Mouse (Mus musculus): ENCODE measurements around the gene Ccdc91.
A peak's percentile ranks its signal among the peaks of the same experiment; 100 is the strongest.

Gene Ccdc91

DNA sequence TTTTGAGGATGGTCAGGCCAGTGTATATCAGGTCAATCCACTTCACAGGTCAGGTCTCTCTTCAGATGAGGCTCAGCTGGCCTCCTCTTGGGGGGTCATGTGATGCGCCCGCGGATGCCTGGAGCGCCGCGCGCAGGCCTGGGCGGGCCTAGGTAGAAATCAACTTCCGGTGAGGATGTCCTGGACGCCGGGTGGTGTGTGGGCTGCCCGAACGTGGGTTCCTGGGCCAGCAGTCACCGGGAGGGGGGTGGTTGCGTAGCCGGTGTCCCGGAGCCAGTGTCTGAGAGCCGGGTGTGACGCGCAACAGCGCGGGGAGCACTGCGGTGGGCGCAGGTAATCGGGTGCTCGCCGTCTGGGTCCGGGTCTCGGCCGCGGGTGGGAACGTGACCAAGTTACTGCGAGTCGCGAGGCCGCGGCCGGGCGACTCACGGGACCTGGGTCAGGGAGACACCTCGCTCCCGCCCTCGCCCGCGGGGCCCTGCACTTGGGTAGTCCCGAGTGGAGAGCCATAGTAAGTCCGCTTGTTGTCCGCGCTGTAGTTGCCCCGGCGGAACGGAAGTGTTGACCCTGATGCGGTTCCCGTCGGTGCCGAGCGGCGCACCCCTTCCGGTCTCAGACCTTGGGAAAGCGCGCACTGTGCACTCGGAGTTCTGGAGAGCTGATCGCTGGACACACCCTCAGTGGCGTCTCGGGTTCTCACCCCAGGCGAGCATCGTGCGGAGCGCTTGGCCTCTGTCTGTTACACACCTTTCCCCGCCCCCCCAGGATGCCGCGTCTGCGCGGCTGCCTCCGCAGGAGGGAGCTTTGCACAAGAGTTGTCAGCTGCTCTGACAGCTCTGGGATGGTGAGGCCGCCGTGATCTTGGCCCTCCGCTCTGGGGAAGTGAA lies at the start of gene Ccdc91:
Gene Ccdc91 (plus strand): TSS at position 102 of the 887 bp plus-strand sequence.
- peak; percentile 95 for DNase-seq (ENCODE audit: low spot score)

DNA sequence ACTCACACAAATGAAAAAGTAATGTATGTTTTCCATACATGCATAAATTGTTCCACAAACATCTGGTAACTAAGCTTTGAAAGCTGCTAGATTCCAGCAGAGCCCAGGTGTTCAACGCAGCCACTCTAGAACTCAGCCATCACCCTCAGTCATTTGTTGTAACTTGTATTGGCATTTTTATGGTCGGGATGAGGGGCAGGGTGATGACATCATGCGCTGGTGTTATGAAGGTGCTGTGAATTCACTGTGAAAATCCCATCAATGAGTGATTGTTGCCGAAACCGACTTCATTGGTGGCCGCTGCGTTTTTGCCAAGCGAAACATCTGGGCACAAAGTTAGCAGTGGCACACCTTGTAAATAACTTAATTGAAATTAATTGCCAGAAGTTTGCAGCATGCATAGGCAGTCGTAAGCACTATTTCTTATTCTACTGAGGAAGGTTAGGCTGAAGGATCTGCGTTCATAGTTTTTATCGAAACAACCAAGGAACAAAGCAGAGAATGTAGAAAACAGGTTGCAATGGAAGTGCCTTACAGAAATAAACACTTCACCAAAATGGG lies 48.6 kb upstream of the Ccdc91 start:
- DNase-seq (ENCODE audit: low spot score) = no peak

DNA sequence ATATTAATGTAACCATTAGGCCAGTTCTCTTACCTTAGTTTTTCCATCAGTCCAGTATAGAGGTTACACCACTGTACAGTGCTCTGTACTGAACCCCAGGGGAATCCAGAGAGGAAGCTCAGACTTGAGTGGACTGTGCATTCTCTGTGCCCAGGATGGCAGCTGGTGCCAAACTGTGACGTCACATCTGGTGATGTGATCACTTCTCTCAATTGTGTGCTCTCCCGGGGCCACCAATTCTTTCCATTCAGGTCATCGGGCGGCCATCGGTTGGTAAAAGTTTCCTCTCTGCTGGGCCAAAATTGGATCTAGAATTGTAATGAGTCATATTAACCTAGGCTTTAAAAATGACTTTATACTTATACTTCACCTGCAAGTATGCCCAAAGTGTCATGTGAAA lies 19.9 kb upstream of the Ccdc91 start:
- DNase-seq (ENCODE audit: low spot score) = no peak

DNA sequence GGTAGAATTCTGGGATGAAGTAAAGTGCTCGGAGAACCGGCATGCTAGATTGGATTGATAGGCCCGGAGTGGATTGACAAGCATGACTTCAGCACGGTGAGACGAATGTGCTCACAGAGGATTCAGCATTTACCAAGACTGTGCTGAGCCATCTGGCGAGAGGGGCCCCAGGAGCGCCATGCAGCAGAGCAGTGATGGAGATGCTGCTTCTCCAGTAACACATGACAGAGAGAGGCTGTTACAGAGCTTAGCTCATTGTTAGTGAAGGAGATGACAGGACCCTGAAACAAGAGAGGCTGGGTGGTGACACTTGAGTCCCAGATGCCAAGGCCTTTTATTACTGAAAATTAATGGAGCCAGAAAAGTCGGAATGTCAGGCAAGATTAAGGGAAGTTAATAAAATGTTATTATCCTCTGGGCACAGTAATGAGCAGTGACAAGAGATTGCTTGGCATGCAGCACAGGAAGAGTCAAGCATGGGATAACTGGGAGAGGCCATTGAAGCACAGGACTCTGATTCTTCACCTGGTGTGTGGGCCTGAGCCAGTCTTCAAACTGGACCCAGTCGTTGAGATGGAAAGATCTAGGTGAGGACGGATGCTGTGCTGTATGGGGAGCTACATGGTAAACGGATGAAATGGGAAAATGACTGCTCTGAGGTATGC lies 16.9 kb upstream of the Ccdc91 start:
- DNase-seq (ENCODE audit: low spot score) = no peak

DNA sequence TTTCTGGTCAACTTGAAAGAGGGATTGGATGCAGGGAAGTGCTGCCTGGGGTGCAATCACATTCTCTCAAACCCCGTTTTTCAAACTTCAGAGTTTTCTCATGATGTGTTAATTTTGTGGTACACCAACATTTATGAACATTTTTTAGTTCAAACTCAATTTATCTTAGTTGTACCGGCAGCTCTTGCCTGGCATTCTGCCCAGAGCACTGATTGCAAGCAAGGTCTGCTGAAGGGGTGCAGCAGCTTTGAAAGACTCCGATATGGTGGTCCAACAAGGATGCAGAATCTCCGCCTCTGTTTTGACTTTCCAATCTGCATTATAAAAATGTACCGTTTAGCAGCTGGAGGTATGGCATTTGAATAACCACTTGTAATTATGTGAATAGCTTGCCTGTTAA lies 5.6 kb upstream of the Ccdc91 start:
- no peak for DNase-seq (ENCODE audit: low spot score)

DNA sequence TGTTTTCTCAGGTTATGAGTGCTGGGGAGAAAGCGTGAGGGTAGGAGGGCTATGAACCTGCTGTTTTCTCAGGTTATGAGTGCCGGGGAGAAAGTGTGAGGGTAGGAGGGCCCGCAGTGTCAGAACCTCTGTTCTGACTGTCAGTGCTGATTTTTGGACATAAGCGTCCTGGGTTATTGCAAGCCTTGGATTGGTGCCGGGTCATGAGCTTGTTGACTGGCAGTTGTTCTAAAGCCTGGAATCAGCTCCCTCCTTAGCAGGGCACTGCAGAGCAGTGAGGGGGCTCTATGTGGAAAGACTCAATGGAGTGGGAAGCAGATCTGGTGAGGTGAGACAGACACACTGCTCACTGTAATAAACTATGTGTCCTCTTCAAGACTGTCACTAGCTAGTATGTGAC lies 5.5 kb downstream of the Ccdc91 start:
- DNase-seq (ENCODE audit: low spot score) = no peak

DNA sequence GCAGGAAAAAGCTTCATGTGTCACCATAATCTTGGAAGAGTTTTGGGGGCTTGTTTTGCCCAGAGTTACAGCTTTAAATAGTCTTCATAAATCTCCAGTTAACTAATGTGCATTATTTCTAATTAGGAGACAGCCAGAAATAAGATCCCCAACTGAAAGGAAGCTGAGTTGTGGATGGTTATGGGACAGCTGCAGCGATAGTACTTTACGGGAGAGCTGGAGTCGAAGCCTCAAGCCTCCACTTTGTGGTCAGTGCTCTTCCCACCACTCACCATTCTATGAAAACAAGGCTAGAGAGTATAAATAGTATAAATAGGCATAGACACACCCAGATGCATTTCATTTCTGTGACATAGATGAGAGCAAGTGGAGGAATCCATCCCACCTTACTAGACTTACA lies 14.5 kb downstream of the Ccdc91 start:
- no peak for DNase-seq (ENCODE audit: low spot score)

DNA sequence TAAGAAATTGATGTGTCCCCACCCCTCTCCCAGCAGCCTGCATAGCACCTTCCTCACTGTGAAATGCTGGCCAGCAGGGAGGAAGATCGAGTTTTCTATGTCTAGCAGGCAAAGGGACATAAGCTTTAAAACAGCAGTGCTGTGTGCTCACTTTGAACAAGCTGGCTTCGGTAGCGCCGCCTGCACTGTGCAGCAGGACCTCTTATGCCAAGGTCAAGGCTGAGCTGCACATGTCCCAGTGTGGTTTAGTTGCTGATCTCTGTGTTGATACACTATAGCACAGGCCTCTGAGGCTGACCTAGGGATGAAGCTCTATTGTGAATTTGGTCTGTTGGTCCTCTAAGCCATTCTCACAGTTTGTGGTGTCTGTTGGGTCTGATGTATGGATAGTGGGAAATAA lies 16.9 kb downstream of the Ccdc91 start:
- DNase-seq (ENCODE audit: low spot score) = no peak

DNA sequence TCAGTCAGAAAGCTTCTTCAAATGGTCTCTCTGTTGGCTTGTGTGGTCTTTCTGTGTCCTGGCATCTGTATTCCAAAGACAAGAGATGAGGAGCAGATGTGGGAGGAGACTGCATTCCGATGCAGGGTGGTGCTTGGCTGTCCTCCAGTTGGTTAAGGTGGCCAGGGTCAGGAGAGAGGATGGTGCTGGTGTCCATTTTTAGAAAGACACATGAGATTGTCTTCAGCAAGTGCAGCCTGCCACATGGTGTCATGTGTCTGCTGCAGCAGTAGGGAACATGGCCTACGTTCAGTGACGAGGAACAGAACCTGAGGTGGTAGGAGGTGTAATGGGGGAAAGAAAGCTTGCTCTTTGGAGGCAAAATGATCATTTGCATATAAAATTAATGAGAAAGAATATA lies 25.8 kb downstream of the Ccdc91 start:
- no peak for DNase-seq (ENCODE audit: low spot score)

DNA sequence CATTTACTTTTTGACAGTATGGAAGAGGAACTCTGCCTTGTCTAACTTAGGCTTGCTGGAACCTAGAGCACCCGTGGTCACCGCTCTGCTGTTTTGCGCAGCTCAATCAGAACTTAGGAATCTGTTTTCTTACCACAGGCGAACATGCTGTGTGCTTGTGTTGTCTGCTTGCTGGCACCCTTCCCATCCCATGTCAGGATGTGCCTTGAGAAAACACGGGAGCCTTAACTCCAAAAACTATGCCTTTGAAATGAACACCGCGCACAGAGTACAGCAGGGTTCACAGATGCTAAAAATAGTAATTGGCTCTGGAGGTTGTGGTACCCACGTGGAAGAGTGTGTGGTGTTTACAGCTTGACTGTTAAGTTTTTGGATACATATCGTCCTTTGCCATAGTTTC lies 30.4 kb downstream of the Ccdc91 start:
- DNase-seq (ENCODE audit: low spot score) = no peak

DNA sequence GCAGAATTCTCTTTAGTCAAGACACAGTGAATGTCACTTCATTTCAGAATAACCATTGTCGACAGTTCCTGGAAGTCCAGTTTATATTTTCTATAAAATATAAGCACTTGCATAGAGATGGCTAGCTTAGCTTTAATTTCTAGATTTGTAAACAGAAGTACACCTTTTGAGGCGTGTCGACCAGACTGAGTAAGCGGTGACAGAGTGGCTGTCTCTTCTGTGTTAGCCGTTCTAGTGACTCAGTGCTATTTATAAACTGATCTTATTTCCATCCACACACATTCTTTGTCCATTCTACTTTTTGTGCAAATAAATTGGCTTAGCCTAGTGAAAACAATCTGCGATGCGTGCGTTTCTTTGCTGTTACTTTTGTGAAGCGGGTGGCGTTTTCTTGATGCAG lies 30.9 kb downstream of the Ccdc91 start:
- DNase-seq (ENCODE audit: low spot score) = no peak

DNA sequence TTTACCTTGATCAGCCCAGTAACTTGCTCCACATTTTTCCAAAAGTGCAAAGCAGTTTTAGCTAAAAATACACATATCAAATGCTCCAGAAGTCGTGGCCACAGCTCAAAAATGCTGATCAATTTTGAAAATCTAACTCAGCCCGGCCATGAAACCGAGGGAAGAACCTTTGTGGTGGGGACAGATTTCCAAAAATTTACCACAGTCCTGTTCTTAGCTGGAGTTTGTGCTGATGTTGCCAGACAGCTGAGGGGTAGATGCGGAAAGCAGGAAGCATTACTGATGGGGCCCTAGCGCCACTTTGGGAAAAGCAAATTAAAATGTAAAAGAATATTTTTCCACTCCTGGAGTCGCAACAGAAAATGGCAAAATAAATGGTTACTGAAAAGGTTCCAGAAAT lies 31.6 kb downstream of the Ccdc91 start:
- DNase-seq (ENCODE audit: low spot score) = no peak

DNA sequence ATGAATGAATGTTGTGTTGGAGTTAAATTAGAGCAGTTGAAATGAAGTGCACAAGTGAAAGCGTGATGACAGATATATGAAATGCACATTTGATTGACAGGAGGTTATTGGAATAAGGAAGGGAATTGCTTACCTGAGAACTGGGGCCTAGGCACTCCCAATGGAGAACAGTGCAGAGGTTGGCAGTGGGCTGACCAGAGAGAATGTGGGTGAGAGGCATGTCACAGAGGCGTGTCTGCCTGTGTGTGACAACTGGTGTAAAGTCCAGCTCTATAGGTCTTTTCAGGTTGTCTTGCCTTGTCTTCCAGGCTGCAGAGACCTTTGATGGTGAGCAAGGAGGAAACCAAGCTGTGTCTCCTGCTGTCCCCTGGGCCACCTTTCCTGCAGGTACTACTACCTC lies 34.9 kb downstream of the Ccdc91 start:
- DNase-seq (ENCODE audit: low spot score) = no peak

DNA sequence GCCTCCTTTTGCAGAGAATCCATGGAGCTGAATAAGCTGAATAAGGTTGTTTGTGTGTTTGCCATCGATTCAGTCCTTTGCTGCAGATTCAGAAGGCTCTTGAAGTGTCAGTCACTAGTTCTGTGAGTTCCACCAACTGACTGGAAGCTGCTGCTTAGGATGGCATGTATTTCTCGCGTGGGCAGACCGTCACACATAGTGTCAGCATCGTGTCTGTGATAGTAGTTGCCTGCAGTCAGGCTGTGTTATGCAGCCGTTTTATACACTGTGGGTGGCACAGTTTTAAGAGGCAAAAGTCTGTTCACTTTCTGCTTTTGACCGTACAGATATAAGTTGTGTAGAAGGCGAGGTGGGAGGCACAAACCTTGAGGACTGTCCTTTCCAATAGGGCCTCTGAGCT lies 42.3 kb downstream of the Ccdc91 start:
- no peak for DNase-seq (ENCODE audit: low spot score)

DNA sequence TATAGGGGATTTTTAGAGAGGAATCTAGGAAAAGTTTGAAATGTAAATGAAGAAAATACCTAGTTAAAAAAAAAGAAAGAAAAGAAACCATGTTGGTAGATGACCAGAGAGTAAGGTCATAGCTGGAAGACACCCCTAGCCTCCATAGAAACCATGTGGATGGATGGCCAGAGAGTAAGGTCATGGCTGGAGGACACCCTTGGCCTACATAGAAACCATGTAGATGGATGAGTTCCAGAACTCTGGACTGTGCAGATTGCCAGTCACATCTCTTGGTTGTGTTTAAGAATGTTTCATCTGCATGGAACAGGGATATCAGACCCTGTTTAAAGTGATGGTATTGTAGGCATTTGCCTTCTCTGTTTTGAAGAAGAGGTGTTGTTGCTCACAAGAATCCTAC lies 49.6 kb downstream of the Ccdc91 start:
- DNase-seq (ENCODE audit: low spot score) = no peak

DNA sequence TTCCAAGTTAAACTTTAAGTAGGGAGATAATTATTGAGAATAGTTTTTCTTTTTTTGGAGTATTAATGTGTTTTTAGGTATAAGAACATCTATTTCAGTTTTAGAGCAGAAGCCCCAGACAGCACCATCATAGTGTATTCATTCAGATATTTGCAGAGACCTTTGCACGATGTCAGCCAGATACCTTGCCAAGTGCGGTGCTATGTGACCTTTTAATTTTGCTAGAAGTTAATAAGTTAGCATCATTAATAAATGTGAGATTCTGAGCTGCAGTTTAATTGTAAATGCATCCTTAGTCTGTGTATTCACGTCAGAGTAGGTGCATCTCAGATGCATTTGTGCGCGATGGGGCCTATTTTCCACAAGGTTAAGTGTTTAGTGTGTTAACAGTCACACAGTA lies 59.3 kb downstream of the Ccdc91 start:
- no peak for DNase-seq (ENCODE audit: low spot score)

DNA sequence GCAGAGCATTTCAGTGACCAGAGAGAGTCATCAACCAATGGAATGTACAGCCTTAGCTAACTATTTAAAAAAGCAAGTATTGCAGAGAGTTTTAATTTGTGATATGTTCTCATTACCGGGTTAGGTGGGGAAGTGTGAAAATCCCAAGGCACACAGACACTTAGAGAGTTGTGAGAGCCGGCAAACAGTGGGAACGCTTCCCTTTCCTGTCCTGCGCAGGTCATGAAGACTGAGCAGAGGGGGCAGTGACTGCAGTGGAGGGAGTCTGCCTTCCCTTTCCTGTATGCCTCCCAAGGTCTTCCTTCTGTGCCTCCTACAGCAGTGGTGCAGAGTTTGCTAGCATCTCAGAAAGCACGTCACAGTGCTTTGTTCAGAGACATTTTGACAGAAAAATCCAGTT lies 62.6 kb downstream of the Ccdc91 start:
- DNase-seq (ENCODE audit: low spot score) = no peak

DNA sequence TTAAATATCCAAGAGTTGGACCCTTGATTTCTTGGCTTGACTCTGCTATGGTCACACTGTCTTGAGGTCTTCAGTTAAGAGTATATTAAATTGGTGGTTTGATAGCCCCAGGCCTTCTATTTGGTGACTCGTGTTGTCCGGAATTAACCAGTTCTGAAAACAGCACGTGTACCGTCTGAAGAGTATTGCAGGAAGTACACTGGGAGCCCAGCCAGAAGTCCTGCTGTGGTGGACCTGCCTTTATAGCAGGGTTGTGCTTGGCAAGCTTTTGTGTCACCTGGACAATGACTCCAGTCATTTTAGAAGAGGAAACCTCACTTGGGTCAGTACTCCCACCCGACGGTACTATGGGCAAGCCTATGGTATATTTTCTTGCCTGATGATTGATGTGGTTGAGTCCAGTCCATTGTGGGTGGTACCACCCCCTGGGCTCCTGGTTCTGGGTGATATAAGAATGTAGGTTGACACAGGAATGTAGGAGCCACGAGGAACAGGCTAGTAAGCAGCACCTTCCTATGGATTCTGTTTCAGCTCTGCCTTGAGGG lies 63.5 kb downstream of the Ccdc91 start:
- no peak for DNase-seq (ENCODE audit: low spot score)

DNA sequence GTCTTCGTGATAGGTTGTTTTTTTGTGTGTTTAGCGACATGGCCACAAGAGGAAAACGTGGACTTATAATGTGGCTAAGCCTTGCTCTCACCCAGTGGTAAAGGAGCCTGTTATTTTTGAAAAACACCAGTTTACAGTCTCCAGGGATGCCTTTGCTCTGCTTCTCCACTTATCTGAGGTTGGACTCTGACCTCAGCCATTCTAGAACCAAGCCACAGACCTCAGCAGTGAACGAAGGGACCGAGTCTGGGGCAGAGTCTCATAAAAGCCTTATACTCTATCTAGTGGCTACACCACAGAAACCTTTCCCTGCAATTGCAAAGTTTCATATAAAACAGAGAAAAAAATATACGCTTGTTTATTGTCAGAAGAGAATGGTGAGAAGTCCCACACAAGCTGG lies 65.3 kb downstream of the Ccdc91 start:
- no peak for DNase-seq (ENCODE audit: low spot score)

DNA sequence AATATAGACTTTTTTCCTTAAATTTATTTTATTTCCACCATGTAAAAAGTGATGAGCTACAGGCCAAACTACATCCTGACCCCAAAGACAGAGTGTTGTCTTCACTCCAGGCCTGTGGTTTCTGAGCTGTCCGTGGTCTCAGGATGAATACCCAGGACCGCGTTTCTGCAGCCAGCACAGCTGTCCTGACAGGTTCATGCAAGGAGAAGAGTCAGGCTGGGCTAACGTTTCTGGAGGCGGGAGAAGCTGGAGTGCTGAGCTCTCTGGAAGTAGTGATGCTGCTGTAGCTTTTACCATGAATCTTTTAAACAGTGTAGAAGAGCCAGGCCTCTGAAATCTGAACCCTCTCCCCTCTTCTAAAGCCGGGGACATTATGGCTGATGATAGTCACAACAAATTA lies 80.0 kb downstream of the Ccdc91 start:
- DNase-seq (ENCODE audit: low spot score) = no peak

DNA sequence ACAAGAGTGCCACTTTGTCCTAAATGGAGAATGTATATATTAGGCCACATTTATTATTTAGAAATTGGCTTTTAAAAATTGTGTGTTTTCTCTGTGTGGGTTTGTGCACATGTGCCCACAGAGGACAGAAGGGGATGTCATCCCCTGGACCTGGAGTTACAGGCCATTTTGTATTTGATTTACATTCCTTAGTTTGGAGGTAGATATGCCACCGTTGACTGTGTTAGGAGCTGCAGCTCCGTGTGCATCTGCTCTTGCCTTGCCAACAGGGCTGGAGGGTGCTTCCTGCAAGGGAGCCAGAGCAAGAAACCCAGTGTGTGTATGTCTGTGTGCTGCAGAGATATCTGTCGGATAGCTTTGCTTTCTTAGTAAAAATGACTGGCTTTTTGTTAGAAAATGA lies 83.7 kb downstream of the Ccdc91 start:
- no peak for DNase-seq (ENCODE audit: low spot score)

DNA sequence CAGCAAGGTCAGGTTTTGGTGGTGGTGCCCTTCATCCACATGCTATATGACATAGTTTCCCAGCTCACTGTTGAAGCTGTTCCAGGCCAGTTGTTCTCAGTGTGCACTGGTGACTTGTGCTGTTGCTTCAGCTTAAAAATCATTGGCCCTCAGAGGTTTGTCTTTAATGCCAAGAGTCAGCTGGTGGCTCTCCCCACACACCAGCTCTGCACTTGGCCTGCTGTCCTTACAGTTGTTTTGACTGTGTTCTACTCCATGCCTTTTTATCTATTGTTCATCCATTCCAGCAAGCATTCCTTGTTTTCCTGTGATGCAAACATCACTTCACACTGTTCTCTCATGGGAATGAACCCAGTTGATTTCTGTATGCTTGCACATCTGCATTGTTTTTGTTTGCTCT lies 84.8 kb downstream of the Ccdc91 start:
- DNase-seq (ENCODE audit: low spot score) = no peak

DNA sequence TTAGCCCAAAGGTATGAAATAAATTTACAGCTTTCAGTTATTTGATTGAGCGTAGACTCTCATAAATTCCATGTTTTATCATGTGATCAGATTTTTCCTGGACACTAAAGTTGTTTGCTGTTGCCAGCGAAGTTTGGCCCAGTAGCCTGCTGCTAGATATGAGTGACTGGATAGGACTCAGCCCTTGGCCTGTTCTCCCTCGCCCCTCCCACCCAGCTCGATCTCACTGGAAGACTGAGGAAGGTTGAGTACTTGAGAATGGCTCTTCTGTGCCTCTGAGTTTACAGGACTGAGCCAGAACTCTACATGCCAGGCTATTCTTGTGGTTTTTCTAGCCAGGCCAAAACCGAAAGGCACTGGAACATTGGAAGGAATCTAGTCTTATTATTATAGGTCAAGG lies 93.6 kb downstream of the Ccdc91 start:
- no peak for DNase-seq (ENCODE audit: low spot score)

Data from embryo, embryonic 10 days (tissue).